Mouse (Mus musculus) kidney, embryonic 16.5 days (tissue): ENCODE data around the gene Tnfsf8. TPM values are rescaled to one million over a fixed set of nuclear protein-coding genes. Genes with fewer than 3 reads are reported as not detected.

Experiments
- ATAC-seq: fragments of 200-750 bp; cut with Nextera tagmentation; 2 replicates; pipeline ENCODE4 v1.8.0; 2017; ENCODE audit warnings: moderate TSS enrichment; ENCODE audit not compliant: low FRiP score, low TSS enrichment
- H3K27ac ChIP-seq: fragments of 300-500 bp; sonication (generic); 2 replicates; pipeline ENCODE4 v1.5.1; 2014; ENCODE audit warnings: low read length
- H3K27me3 ChIP-seq: fragments of 300-500 bp; sonication (generic); 2 replicates; pipeline ENCODE4 v1.6.1; 2014; ENCODE audit warnings: low read length, control low read depth, mixed read lengths; ENCODE audit not compliant: insufficient read depth
- H3K36me3 ChIP-seq: fragments of 300-500 bp; sonication (generic); 2 replicates; pipeline ENCODE4 v1.6.1; 2014; ENCODE audit warnings: low read length, control low read depth, mixed read lengths; ENCODE audit not compliant: insufficient read depth
- H3K4me1 ChIP-seq: fragments of 300-500 bp; sonication (generic); 2 replicates; pipeline ENCODE4 v1.6.1; 2014; ENCODE audit warnings: low read length, control low read depth, mixed read lengths; ENCODE audit not compliant: insufficient read depth
- H3K4me2 ChIP-seq: fragments of 300-500 bp; sonication (generic); replicated peaks from 2 replicates; pipeline ENCODE4 v1.6.1; 2014; ENCODE audit warnings: low read depth, low read length
- H3K4me3 ChIP-seq: fragments of 300-500 bp; sonication (generic); 2 replicates; pipeline ENCODE4 v1.5.1; 2014; ENCODE audit warnings: mild to moderate bottlenecking, low read length
- H3K9ac ChIP-seq: fragments of 300-500 bp; sonication (generic); replicated peaks from 2 replicates; pipeline ENCODE4 v1.6.1; 2014; ENCODE audit warnings: low read length
- H3K9me3 ChIP-seq: fragments of 300-500 bp; sonication (generic); 2 replicates; pipeline ENCODE4 v1.6.1; 2016; ENCODE audit warnings: low read length, control low read depth
- WGBS: fragments of 180-500 bp; shearing (Covaris S2); extraction: QIAGEN DNeasy Blood & Tissue Kit; methylation state at CpG from one replicate; pipeline ENCODE4 v1.1.7; 2014; 5-methylcytosine and 5-hydroxymethylcytosine counted together
- polyA plus RNA-seq: library from polyadenylated mRNA; unstranded; fragments of >200 nt; fragmentation: Nextera tagmentation; extraction: Ambion mirVana; gene quantifications from 2 replicates; pipeline ENCODE4 v1.2.1, GENCODE M21; 2015

Gene Tnfsf8
- polyA plus RNA-seq, 1 experiment from 2014 or later, result 0.07 TPM

DNA sequence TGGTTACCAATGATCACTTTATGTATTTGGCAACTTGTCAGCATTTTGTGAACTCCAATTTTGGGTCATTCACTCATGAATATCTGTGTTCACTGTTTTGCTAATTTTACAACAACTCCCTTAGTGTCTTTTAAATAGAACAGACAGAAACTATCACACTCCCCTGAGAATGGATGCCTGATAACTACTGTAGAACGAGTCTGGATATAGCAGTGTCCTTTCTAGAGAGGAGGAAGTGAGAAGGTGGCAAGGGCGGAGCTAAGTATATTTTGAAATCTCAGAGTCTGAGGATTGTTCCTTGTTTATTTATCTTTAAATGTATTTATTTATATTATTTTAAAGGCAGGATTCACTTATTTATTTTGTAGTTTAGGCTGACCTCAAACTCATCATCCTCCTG, 7.6 kb upstream of the Tnfsf8 start:
- no peak overlapping the region for H3K4me3 ChIP-seq
- H3K9ac ChIP-seq, result no peak overlapping the region
- no peaks in the 10 kb centered on the region for H3K9me3 ChIP-seq
- no peaks in the 10 kb centered on the region for H3K4me1 ChIP-seq
- 63% methylated on average over 2 of the region's 2 CpGs for WGBS
- no peak for ATAC-seq
- H3K27me3 ChIP-seq, result no peaks in the 10 kb centered on the region
- no peak overlapping the region for H3K27ac ChIP-seq
- H3K4me2 ChIP-seq, result no peak overlapping the region
- H3K36me3 ChIP-seq, result no peaks in the 10 kb centered on the region

DNA sequence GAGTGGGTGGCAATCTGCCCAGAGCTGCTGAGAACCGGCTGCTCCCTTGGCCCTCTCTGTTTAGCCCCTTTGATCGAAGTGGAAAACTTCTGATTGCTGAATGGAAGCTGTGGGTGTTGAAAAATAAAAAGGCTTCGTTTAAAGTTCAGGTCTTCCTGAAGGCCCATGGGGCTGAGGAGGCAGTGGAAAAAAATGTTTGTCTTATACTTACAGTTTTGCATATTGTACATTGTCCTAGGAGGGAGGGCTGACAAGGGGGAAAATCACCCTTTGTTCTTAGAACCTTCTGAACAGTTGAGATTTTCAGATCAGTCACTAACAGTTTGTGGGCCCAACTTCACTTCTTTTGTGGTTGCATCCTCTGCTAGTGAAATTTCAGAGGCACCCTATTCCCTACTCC, 1.8 kb upstream of the Tnfsf8 start:
- Histone ChIP-seq H3K9me3 (no peaks in the 10 kb centered on the region), H3K9ac (no peak overlapping the region), H3K27ac (no peak overlapping the region), H3K36me3 (no peaks in the 10 kb centered on the region), H3K4me3 (no peak overlapping the region), H3K27me3 (no peaks in the 10 kb centered on the region), H3K4me2 (no peak overlapping the region), H3K4me1 (peaks cover 5% of the 10 kb centered on the region)
- WGBS, result 62% methylated on average over 3 of the region's 3 CpGs
- no peak for ATAC-seq

DNA sequence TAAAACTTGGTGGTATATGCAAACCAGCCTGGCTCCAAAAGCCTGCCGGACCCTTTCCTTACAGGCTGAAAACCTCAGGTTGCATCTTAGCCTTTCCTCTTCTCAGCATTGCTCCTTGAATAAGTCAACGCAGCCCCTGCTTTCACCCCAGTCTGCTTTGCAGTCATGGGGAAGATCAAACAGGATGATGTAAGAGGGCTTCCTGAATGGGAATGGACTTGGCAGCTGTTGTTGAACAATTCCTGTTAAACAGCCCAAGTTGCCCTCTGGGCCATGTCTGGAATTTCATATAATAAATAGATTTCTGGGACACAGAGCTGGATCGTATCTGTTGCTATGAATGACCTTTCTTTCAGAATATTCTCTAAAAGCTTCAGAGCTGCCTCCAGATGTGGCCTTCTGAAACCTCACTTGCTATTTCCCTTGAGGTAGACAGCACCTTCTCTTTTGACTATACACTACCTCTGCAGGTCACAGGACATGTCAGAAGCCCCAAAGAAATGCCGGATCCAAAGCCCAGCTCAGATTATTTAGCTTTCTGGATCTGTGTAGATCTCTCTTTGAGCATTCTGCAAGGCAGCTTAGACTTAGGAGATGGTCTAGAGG, 1.0 kb upstream of the Tnfsf8 start:
- WGBS, result 55% methylated on average over 4 of the region's 4 CpGs
- no peaks in the 10 kb centered on the region for H3K36me3 ChIP-seq
- no peak overlapping the region for H3K4me3 ChIP-seq
- no peak overlapping the region for H3K4me2 ChIP-seq
- H3K9me3 ChIP-seq, result no peaks in the 10 kb centered on the region
- H3K27me3 ChIP-seq, result no peaks in the 10 kb centered on the region
- peaks cover 5% of the 10 kb centered on the region for H3K4me1 ChIP-seq
- 0 out of 2 replicates have a peak overlapping the region, but pooled peaks have one; percentile 14 for H3K27ac ChIP-seq
- ATAC-seq, result no peak
- no peak overlapping the region for H3K9ac ChIP-seq

DNA sequence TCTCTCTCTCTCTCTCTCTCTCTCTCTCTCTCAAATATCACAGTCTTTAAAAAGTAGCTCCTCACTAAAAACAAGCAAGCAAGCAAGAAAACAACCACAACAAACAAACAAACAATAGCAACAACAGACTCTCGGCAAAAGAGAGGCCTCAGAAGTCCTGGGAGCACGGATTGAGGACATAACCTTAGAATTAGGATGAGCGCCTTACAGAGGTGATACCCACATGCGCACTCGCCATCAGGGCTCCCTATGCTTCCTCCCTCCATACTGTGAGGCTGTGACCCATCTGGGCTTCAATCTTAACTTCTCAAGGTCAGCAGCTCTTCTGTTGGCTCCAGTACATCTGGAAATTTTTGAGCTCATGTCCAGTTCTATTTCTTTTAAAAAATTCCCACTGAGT, 911 bp downstream of the Tnfsf8 start:
- H3K4me3 ChIP-seq, result no peak overlapping the region
- H3K27me3 ChIP-seq, result no peaks in the 10 kb centered on the region
- H3K27ac ChIP-seq, result no peak overlapping the region
- H3K4me1 ChIP-seq, result peaks cover 5% of the 10 kb centered on the region
- H3K36me3 ChIP-seq, result no peaks in the 10 kb centered on the region
- H3K4me2 ChIP-seq, result no peak overlapping the region
- no peak overlapping the region for H3K9ac ChIP-seq
- no peak for ATAC-seq
- WGBS, result 86% methylated on average over 5 of the region's 5 CpGs
- H3K9me3 ChIP-seq, result no peaks in the 10 kb centered on the region

DNA sequence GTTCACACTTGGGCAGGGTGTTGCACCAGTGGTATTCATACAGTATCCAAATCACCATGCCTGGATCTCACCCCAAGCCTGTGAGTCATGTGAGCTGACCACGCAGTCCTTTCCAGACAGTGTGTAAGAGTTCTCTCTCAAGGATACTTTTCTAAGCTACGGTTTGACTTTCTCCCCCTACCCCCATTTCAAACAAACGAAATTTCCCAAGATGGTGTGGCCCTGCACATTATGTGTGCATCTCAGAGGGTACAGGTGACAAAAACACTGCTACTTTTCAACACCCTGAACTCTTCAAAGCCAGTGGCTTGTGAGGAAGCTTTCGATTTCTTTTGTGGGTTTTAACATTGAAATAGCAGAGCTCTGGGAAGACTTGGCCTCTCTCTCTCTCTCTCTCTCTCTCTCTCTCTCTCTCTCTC, 1.4 kb downstream of the Tnfsf8 start:
- ATAC-seq, result no peak
- no peak overlapping the region for H3K27ac ChIP-seq
- no peak overlapping the region for H3K4me2 ChIP-seq
- no peak overlapping the region for H3K9ac ChIP-seq
- H3K4me3 ChIP-seq, result no peak overlapping the region
- peaks cover 5% of the 10 kb centered on the region for H3K4me1 ChIP-seq
- no peaks in the 10 kb centered on the region for H3K27me3 ChIP-seq
- no peaks in the 10 kb centered on the region for H3K36me3 ChIP-seq
- no peaks in the 10 kb centered on the region for H3K9me3 ChIP-seq
- WGBS, result 85% methylated on average over 4 of the region's 4 CpGs

DNA sequence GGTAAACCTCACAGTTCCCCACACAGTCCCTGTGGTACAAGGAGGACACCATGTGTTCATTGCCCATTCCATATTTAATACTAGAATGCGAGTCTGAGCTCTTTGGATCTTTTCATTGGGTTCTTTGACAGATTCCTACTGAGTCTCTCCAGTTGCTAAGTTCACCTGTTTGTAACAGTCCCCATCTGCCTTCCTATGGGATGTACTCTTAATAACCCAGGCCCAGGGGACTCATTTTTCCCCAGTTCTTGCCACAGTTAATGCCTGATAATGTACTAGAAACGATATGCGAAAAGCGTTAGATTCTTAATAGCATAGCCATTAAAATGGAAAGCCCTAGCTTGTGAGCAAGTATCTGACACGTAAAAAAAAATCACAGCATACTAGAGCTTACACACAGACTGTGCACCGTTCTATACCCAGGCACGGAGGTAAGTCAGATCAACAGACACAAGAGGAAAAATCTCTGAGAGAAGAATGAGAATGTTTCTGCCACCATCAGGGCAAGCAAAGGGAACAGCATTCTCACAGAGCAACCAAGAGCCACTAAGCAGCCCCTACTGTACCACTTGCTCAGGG, 2.4 kb downstream of the Tnfsf8 start:
- no peak overlapping the region for H3K9ac ChIP-seq
- WGBS, result 85% methylated on average over 7 of the region's 7 CpGs
- H3K4me1 ChIP-seq, result peaks cover 5% of the 10 kb centered on the region
- no peak for ATAC-seq
- H3K27me3 ChIP-seq, result no peaks in the 10 kb centered on the region
- no peaks in the 10 kb centered on the region for H3K36me3 ChIP-seq
- no peak overlapping the region for H3K4me3 ChIP-seq
- no peak overlapping the region for H3K27ac ChIP-seq
- H3K9me3 ChIP-seq, result no peaks in the 10 kb centered on the region
- no peak overlapping the region for H3K4me2 ChIP-seq

DNA sequence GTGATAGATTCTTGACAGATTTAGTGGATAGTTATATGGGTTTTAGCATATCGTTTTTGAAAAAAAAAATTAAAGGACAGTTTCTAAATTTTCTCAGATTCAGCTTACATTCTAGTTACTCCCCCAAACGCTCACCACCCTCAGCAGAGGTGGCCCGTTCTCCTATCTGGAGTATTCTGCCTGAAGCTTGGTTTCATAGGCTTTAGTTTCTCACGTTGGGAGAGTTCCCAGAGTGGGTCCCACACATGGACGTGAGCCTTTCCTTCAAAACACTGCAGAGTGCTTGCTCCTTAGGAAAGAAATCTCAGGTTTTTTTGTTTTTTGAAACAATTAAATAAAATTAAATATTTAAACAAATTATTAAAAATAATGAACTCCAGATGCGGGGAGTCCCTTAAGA, 4.4 kb downstream of the Tnfsf8 start:
- no peaks in the 10 kb centered on the region for H3K27me3 ChIP-seq
- H3K4me2 ChIP-seq, result no peak overlapping the region
- H3K9ac ChIP-seq, result no peak overlapping the region
- no peaks in the 10 kb centered on the region for H3K36me3 ChIP-seq
- peaks cover 1% of the 10 kb centered on the region; the same call in 1 of the 2 replicates for H3K4me1 ChIP-seq
- ATAC-seq, result no peak
- H3K9me3 ChIP-seq, result no peaks in the 10 kb centered on the region
- no peak overlapping the region for H3K27ac ChIP-seq
- WGBS, result 87% methylated on average over 6 of the region's 6 CpGs
- H3K4me3 ChIP-seq, result no peak overlapping the region

DNA sequence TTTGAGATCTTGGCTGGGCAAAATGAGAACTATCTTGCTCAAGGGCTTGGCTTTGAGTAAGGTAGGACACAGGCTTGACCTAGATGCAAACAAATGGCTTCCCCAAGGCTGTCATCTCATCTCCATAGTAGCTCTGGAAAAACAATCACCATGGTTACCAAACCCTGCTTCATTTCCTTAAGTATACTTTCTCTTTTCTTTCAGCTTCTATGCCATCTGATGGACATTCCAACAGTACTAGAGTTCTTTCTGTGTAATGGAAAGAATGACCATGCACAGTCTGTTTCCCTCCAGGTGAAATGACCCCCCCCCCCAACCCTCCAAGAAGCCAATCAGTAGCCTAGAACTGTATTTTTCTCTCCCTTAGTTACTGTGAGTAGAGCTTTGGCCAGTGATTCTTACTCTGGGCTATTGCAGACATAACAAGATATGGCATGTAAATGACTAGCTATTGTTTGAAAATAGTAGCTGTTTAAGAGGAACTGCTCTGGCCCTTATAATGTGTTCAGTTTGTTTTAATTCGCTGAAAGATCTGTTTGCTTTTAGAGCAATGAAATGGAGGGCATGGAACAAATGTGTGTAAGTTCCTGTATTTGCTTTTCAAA, 7.3 kb downstream of the Tnfsf8 start:
- H3K9me3 ChIP-seq, result no peaks in the 10 kb centered on the region
- no peak overlapping the region for H3K9ac ChIP-seq
- no peaks in the 10 kb centered on the region for H3K36me3 ChIP-seq
- no peak for ATAC-seq
- no peak overlapping the region for H3K4me2 ChIP-seq
- H3K27ac ChIP-seq, result no peak overlapping the region
- H3K27me3 ChIP-seq, result no peaks in the 10 kb centered on the region
- H3K4me3 ChIP-seq, result no peak overlapping the region
- H3K4me1 ChIP-seq, result no peaks in the 10 kb centered on the region
- WGBS, result 71% methylated on average over 1 of the region's 1 CpGs

DNA sequence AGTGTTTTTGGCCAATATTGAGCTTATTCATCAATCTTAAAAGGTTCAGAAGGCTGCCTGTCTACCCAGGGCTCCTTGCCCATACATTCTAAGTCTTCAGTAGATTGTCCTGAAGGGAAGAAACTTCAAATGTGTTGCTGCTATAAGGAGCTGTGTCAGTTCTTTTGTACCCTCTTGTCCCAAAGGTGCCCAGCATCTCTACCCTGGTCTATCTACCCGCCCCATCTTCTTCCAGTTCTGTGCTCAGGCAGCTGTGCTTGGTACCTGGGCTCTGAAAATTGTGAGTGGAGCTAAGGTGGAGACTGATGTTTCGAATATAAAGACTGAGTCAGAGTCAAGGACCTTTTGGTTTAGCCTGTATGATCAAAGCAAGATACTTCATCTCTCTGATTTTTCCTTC, 11.1 kb downstream of the Tnfsf8 start:
- Histone ChIP-seq H3K27me3 (no peaks in the 10 kb centered on the region), H3K27ac (no peak overlapping the region), H3K4me3 (no peak overlapping the region), H3K36me3 (no peaks in the 10 kb centered on the region), H3K4me2 (no peak overlapping the region), H3K9ac (no peak overlapping the region), H3K9me3 (no peaks in the 10 kb centered on the region), H3K4me1 (no peaks in the 10 kb centered on the region)
- 84% methylated on average over 2 of the region's 2 CpGs for WGBS
- ATAC-seq, result no peak

DNA sequence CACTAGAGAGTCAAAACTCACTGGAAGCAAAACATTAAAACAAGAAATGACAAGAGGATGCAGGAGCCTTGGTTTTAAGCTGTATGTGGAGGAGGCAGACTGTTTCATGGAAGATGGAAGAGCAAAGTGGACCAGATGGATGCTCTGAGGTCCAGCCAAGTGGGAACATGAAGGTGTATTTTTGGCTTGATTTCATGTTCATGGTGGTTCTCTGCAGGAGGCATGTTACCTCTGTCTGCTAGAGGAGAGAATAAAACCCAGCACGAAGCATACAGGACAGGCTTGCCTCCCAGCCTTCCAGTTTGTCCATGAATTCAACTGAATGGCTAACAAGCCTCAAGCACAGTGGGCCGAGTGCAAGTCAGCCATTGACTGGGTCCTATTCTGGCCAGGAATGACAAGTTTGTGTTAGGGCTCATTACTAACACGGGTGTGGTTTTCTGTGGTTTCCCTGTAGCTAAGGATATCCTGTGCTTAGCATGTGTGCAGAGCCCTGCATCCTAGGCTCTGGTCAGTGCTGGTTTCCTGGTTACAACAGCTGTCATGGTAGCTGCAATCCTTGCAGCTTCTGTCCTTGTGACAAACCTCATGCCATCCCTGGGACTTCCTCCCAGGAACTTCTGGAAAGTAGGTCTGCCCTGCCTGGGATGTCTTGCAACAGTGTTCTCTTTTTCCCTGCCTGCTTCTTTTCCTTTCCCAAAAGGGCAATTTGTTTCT, 14.1 kb downstream of the Tnfsf8 start:
- Histone ChIP-seq H3K27ac (no peak overlapping the region), H3K4me2 (no peak overlapping the region), H3K9ac (no peak overlapping the region), H3K4me3 (no peak overlapping the region), H3K27me3 (no peaks in the 10 kb centered on the region), H3K4me1 (no peaks in the 10 kb centered on the region), H3K9me3 (no peaks in the 10 kb centered on the region), H3K36me3 (no peaks in the 10 kb centered on the region)
- WGBS, result 71% methylated on average over 3 of the region's 3 CpGs
- no peak for ATAC-seq
